Mouse (Mus musculus) limb, embryonic 10.5 days (tissue): ENCODE results near the gene Cbx7. TPM values are rescaled to one million over a fixed set of nuclear protein-coding genes. Genes with fewer than 3 reads are reported as not detected.
"Not testable (repeated sequence)": the region's sequence is repeated elsewhere in the genome, so short reads cannot be mapped to it uniquely, and the experiment has no call there.

ENCODE experiments used
- DNase-seq: peaks from one replicate; pipeline ENCODE4 v3.0.0-alpha.2; 2017; ENCODE audit warnings: low spot score
- H3K27ac ChIP-seq: fragments of 300-500 bp; sonication (generic); 2 replicates; pipeline ENCODE4 v1.5.1; 2016; ENCODE audit warnings: mild to moderate bottlenecking
- H3K27me3 ChIP-seq: fragments of 300-500 bp; sonication (generic); 2 replicates; pipeline ENCODE4 v1.6.1; 2016; ENCODE audit warnings: low read depth, mild to moderate bottlenecking; ENCODE audit not compliant: poor library complexity, severe bottlenecking
- H3K36me3 ChIP-seq: fragments of 300-500 bp; sonication (generic); 2 replicates; pipeline ENCODE4 v1.6.1; 2016; ENCODE audit warnings: mild to moderate bottlenecking, moderate library complexity
- H3K4me1 ChIP-seq: fragments of 300-500 bp; sonication (generic); 2 replicates; pipeline ENCODE4 v1.6.1; 2016
- H3K4me3 ChIP-seq: fragments of 300-500 bp; sonication (generic); 2 replicates; pipeline ENCODE4 v1.5.1; 2016; ENCODE audit warnings: mild to moderate bottlenecking, moderate library complexity
- H3K9me3 ChIP-seq: fragments of 300-500 bp; sonication (generic); replicated peaks from 2 replicates; pipeline ENCODE4 v1.6.1; 2016; ENCODE audit warnings: mild to moderate bottlenecking
- WGBS: fragments of 180-500 bp; shearing (Covaris S2); methylation state at CpG from one replicate; pipeline ENCODE4 v1.1.7; 2016; 5-methylcytosine and 5-hydroxymethylcytosine counted together
- polyA plus RNA-seq: library from polyadenylated mRNA; unstranded; fragments of >200 nt; fragmentation: Nextera tagmentation; extraction: Ambion mirVana; gene quantifications from 2 replicates; pipeline ENCODE4 v1.2.1, GENCODE M21; 2016

Cbx7 gene
- polyA plus RNA-seq, 1 experiment from 2014 or later, result 1.3 TPM

GRCm38 (mm10) chr15:79927637-79928122 is 43.2 kb downstream of the Cbx7 start:
- H3K4me1 ChIP-seq, result peaks cover 31% of the 10 kb centered on the region
- peaks cover 45% of the 10 kb centered on the region for H3K27me3 ChIP-seq
- WGBS, result under 1% methylated on average over 29 of the region's 29 CpGs
- peak overlapping the region; percentile 76 for H3K27ac ChIP-seq
- H3K36me3 ChIP-seq, result no peaks in the 10 kb centered on the region
- DNase-seq, result peak; percentile 89
- no peaks in the 10 kb centered on the region for H3K9me3 ChIP-seq
- peak overlapping the region; percentile 67 for H3K4me3 ChIP-seq

GRCm38 (mm10) chr15:79926856-79927416 is 44.0 kb downstream of the Cbx7 start:
- Histone ChIP-seq H3K36me3 (no peaks in the 10 kb centered on the region), H3K9me3 (no peaks in the 10 kb centered on the region), H3K27ac (peak overlapping the region; percentile 76), H3K4me1 (peaks cover 24% of the 10 kb centered on the region), H3K4me3 (peak overlapping the region; percentile 67), H3K27me3 (peaks cover 37% of the 10 kb centered on the region)
- 74% methylated on average over 11 of the region's 11 CpGs for WGBS
- no peak for DNase-seq

DNA sequence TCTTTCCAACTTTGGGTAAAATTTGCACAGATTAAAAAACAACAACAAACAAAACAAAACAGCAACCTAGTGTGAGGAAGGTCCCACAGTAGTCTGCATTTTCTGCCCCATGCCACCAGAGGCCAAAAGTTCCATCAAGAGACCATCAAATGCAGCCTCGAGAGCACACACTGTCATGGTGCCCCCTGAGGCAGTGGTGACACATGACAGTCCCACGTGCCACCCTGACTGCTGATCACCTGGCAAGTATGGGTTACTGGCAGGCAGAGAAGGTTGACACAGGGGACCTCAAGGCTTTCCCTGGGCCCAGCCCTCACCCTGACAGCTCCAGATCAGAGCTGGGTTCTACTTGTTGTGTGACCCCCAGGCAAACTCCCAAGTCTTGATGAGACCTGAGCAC is 51.1 kb downstream of the Cbx7 start:
- WGBS, result 73% methylated on average over 2 of the region's 2 CpGs
- no peak for DNase-seq
- no peaks in the 10 kb centered on the region for H3K9me3 ChIP-seq

GRCm38 (mm10) chr15:79918485-79918884 is 52.4 kb downstream of the Cbx7 start:
- DNase-seq, result no peak
- Histone ChIP-seq H3K4me1 (no peaks in the 10 kb centered on the region), H3K36me3 (no peaks in the 10 kb centered on the region), H3K9me3 (no peaks in the 10 kb centered on the region), H3K27ac (no peak overlapping the region; the same call in 1 of the 2 replicates), H3K4me3 (peak overlapping the region; percentile 6; the same call in 1 of the 2 replicates), H3K27me3 (no peaks in the 10 kb centered on the region)
- WGBS, result 89% methylated on average over 16 of the region's 16 CpGs

More for the DNA sequence above, 51.1 kb downstream of the Cbx7 start:
- no peak overlapping the region for H3K4me3 ChIP-seq
- peaks cover under 1% of the 10 kb centered on the region; the same call in 1 of the 2 replicates for H3K4me1 ChIP-seq
- no peaks in the 10 kb centered on the region for H3K36me3 ChIP-seq
- H3K27me3 ChIP-seq, result no peaks in the 10 kb centered on the region
- H3K27ac ChIP-seq, result no peak overlapping the region

DNA sequence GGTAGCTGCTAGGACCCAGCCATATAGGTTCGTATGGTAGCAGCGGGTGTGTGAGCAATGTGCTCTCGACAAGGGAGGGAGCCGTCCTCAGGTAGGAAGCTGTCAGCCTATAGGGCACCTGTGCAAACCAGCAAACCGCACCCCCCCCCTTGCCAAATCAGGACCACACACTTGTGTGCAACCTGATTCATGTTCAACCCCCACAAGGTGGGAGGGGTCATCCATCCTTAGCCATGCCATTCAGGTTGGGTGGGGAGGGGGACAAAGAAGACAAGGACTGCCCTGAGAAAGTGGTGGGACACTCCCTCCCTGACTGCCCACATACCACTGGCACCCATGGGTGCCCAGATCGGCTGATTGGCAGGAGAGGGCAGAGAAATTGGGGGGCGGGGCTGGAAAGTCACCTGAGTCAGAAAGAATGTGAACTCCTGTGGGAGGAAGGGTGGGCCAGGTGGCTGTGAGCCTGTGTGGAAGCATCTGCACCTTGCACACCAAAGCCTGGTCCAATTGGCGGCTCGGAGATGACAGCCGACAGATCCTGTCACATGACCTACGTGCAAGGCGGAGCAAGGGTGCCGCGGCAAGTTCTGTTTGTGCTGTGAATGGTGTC is 53.7 kb downstream of the Cbx7 start:
- 93% methylated on average over 14 of the region's 14 CpGs for WGBS
- Histone ChIP-seq H3K4me3 (no peak overlapping the region), H3K9me3 (no peaks in the 10 kb centered on the region), H3K27me3 (no peaks in the 10 kb centered on the region), H3K4me1 (no peaks in the 10 kb centered on the region), H3K36me3 (no peaks in the 10 kb centered on the region), H3K27ac (no peak overlapping the region)
- DNase-seq, result no peak

GRCm38 (mm10) chr15:79916150-79916549 is 54.8 kb downstream of the Cbx7 start:
- Histone ChIP-seq H3K4me1 (no peaks in the 10 kb centered on the region), H3K27ac (no peak overlapping the region), H3K27me3 (no peaks in the 10 kb centered on the region), H3K9me3 (no peaks in the 10 kb centered on the region), H3K4me3 (no peak overlapping the region), H3K36me3 (no peaks in the 10 kb centered on the region)
- WGBS, result 68% methylated on average over 5 of the region's 5 CpGs
- no peak for DNase-seq

DNA sequence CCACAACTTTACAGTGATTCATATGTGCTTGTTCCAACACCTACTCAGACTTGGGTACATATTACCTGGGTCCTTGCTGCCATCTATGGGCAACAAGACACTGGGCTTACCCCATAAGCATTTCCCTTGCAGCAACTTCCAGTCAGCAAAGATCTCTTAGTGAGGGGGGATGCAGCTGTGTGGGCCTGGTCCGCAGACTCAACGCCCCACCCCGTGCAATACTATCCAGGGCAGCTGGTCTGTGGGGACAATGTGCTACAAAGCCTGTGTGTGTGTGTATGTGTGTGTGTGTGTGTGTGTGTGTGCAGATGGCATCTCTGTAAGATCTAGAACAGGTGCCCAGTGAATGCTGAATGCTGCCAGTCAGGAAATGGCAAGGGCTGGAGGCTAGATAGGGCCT is 56.6 kb downstream of the Cbx7 start:
- Histone ChIP-seq H3K27me3 (no peaks in the 10 kb centered on the region), H3K27ac (no peak overlapping the region), H3K4me3 (no peak overlapping the region), H3K9me3 (no peaks in the 10 kb centered on the region), H3K4me1 (no peaks in the 10 kb centered on the region), H3K36me3 (no peaks in the 10 kb centered on the region)
- no peak for DNase-seq
- WGBS, result 79% methylated on average over 3 of the region's 3 CpGs

DNA sequence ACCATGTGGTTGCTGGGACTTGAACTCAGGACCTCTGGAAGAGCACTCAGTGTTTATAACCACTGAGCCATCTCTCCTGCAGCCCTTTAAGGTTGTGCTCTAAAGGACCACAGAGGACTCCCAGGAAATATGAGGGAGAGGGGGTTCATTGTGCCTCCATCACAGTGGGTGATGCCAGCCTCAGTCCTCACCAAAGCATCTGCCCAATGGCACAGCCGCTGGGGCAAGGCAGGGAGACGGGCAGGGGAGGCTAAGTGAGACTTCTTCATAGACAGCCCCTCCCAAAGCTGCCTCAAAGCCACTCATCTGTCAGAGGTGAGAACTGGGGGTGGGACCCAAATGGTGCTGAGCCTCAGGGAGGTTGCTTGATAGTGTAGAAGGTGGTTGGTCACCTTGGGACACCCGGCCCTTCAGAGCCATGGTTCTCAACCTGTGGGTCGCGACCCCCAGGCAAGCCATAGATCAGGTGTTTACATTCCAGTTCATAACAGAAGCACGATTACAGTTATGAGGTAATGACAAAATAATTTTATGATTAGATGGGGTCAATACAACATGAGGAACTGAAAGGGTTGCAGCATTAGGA is 57.1 kb downstream of the Cbx7 start:
- DNase-seq, result no peak
- H3K36me3 ChIP-seq, result no peaks in the 10 kb centered on the region
- H3K4me1 ChIP-seq, result no peaks in the 10 kb centered on the region
- no peak overlapping the region for H3K27ac ChIP-seq
- WGBS, result 82% methylated on average over 6 of the region's 6 CpGs
- no peaks in the 10 kb centered on the region for H3K27me3 ChIP-seq
- H3K4me3 ChIP-seq, result no peak overlapping the region
- no peaks in the 10 kb centered on the region for H3K9me3 ChIP-seq

DNA sequence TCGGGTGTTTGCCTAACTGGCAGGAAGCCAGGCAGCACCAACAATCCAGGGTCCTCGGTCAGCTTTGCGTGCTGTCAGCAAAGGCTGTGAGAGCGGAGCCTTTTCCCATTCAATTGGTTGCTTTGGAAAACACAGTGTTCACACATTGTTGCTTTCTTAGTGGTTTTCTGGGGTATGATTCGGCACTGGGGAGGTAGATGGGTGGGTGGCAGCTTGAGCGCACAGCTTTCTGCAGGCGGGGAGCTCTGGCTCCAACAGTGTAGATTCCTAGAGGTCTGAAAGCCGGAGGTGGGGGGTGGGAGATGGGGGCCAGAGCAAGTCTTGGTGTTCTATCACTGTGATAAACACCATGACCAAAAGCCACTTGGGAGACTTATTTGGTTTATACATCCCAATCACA is 59.6 kb downstream of the Cbx7 start:
- WGBS, result 91% methylated on average over 8 of the region's 8 CpGs
- no peaks in the 10 kb centered on the region for H3K36me3 ChIP-seq

GRCm38 (mm10) chr15:79910812-79911211 is 60.1 kb downstream of the Cbx7 start:
- H3K27ac ChIP-seq, H3K9me3 ChIP-seq, H3K36me3 ChIP-seq, H3K4me1 ChIP-seq, H3K4me3 ChIP-seq, DNase-seq: not testable (repeated sequence)
- H3K27me3 ChIP-seq, result peaks cover 18% of the 10 kb centered on the region
- WGBS, result 71% methylated on average over 1 of the region's 1 CpGs

More for the DNA sequence above, 59.6 kb downstream of the Cbx7 start:
- Histone ChIP-seq H3K27ac (no peak overlapping the region), H3K27me3 (peaks cover 13% of the 10 kb centered on the region), H3K4me3 (no peak overlapping the region), H3K9me3 (no peaks in the 10 kb centered on the region), H3K4me1 (no peaks in the 10 kb centered on the region)
- no peak for DNase-seq

DNA sequence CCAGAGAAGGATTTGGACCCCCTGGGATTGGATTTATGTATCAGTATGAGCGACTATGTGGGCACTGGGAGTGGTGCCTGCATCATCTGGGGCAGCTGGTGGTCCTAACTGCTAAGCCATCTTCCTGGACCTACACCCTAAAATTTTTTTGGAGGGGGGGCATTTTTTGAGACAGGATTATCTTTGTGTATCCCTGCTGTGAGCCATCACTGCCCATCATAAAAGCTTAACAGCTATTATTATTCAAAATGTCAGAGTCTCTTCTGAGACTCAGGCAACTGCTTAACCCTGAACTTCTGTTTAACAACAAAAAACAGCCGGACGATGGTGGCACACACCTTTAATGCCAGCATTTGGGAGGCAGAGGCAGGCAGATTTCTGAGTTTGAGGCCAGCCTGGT is 61.9 kb downstream of the Cbx7 start:
- peaks cover 26% of the 10 kb centered on the region for H3K27me3 ChIP-seq
- H3K36me3 ChIP-seq, DNase-seq, H3K27ac ChIP-seq, H3K4me3 ChIP-seq, H3K4me1 ChIP-seq, H3K9me3 ChIP-seq: not testable (repeated sequence)
- 89% methylated on average over 3 of the region's 3 CpGs for WGBS

DNA sequence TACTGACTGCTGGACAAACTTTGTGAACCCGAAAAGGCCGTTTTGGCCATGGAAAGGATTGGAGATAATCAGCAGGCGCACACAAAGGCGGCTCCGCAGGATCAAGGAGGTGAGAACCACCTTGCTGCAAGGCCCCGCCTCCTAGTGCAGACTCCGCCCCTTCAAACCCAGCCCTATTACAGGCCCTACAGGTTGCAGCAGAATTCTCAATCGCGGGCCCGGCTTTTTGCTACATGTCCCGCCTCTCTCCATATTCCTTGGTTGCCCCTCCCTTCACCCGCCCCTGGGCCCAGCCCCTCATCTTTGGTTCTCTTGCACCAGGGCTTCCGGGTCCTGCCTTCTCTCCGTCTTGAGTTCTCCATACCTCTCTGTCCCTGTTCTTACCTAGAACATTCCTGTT is 64.1 kb downstream of the Cbx7 start:
- no peaks in the 10 kb centered on the region for H3K36me3 ChIP-seq
- H3K9me3 ChIP-seq, result no peaks in the 10 kb centered on the region

DNA sequence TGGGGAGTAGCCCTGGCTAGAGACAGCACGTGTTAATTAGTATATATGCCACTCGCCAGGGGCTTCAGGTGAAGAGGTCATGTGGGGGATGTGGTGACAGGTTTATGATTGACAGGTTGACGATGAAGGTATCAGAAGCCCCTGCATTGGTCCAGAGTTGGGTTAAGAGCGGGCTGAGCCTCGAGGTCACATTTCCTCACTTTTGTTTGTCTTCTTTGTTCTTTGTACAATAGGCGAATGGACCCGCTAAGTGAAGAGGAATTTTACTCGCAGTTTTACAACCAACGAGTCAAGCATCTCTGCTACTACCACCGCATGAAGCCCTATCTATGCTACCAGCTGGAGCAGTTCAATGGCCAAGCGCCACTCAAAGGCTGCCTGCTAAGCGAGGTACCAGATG is 65.7 kb downstream of the Cbx7 start:
- H3K27ac ChIP-seq, result no peak overlapping the region
- H3K4me1 ChIP-seq, result peaks cover 4% of the 10 kb centered on the region; the same call in 1 of the 2 replicates
- H3K36me3 ChIP-seq, result no peaks in the 10 kb centered on the region
- 77% methylated on average over 12 of the region's 12 CpGs for WGBS
- no peaks in the 10 kb centered on the region for H3K9me3 ChIP-seq
- H3K4me3 ChIP-seq, result no peak overlapping the region
- peaks cover 26% of the 10 kb centered on the region for H3K27me3 ChIP-seq
- no peak for DNase-seq

More for the DNA sequence above, 64.1 kb downstream of the Cbx7 start:
- peaks cover 4% of the 10 kb centered on the region; the same call in 1 of the 2 replicates for H3K4me1 ChIP-seq
- no peak overlapping the region for H3K27ac ChIP-seq
- DNase-seq, result no peak
- no peak overlapping the region for H3K4me3 ChIP-seq
- 36% methylated on average over 14 of the region's 14 CpGs for WGBS
- peaks cover 26% of the 10 kb centered on the region for H3K27me3 ChIP-seq
